Mouse (Mus musculus) adrenal gland, adult 2 months (tissue): ENCODE measurements around the gene Vps18. TPM values are rescaled to one million over a fixed set of nuclear protein-coding genes. Genes with fewer than 3 reads are reported as not detected.
A peak's percentile ranks its signal among the peaks of the same experiment; 100 is the strongest.

Experiments used
- DNase-seq: peaks from one replicate; pipeline ENCODE4 v3.0.0; 2021
- long read RNA-seq: library from polyadenylated mRNA; stranded (forward); transcript quantifications from one replicate; pipeline ENCODE4 v2.0.0, GENCODE M21; 2021
- polyA plus RNA-seq: library from polyadenylated mRNA; depleted of rRNA; stranded (reverse); fragments of >200 nt; gene quantifications from 2 replicates; pipeline ENCODE4 v1.2.3, GENCODE M21; 2012; rRNA removed
- total RNA-seq, 2 experiments: library from RNA; stranded (reverse); gene quantifications; 2 replicates each; pipeline ENCODE4 v1.2.3; 2021

The Vps18 gene
- total RNA-seq = 10 to 100 TPM; 21.2 to 22.0 TPM
- 27.6 and 30.1 TPM in 2 replicates for polyA plus RNA-seq
- long read RNA-seq, full-length matches to known transcripts = 13 of 21 reads
- long read RNA-seq, partial matches to known transcripts = 8 of 21 reads
- long read RNA-seq, other reads (novel, unspliced or antisense) = 0 of 21 reads

GRCm38 (mm10) chr2:119288270-119288882 is at the start of gene Vps18:
Gene Vps18, plus strand, starts transcription at chr2:119288740.
- DNase-seq = peak; percentile 98

DNA sequence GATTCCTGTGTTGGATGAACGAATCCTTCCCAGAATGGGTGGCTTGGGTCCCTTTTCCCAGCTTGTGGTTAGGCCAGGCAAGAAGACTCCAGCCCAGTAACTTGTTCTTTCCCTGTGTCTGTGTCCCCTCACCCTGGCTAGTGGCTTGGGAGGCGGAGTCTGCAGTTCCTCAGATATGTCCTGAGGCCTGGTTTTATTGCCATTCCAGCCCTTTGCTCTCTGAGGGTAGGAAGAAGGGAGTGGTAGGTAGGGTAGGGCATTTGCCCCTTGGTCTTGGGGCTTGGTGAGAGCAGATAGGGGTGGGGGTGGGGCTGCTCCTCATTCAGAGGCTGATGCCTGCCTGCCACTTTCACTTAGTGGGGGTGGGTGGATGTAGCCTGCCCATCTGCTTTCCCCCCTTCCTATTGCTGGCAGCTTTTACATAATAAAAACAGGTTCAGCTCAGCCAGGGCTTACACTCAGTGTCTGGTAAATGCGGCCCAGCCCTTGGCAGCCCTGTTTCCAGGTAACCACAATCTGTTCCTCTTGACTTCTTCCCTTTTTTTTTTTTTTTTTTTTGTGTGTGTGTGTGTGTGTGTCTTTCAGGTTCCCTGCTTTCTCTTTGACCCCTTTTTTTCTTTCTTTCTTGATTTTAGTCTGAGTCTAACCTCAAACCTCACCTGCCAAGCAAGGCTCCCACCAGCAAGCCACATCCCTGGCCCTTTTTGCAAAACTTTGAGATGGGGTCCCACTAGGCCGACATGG is 48.3 kb upstream of the Vps18 start:
- no peak for DNase-seq

DNA sequence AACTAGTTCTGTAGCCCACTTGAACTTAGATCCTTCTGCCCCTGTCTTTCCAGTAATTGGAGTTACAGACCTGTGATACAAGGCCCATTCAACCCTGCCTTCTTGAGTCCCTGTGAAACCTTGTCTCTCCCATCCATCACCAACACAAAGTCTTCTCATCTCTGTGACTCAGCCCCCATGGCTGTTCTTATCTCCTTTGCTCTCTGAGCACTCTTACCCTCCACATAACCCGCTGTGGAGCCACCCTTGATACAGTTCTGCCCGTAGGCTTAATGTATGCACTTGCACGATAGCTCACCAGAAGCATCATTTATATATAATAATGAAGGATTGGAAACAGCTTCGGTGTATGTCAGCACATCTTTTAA is 47.7 kb upstream of the Vps18 start:
- no peak for DNase-seq

DNA sequence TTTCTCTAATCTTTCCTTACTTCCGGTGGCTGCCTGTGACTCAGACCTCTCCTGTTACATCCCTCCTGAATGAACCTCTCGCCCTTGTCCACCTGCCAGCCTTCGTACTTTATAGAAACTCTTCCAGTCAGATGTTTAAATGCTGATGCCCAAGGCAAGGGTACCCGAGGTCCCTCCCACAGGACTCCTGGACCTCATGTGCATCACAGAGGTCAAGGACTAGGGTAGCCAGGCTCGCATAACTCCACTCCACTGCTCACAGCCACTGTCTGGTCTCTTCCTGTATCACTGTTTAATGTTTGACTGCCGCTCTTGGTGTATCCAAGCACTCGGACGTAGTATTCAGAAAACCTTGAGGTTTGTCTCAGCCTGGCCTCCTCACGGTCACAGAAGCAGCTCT is 46.0 kb upstream of the Vps18 start:
- no peak for DNase-seq

DNA sequence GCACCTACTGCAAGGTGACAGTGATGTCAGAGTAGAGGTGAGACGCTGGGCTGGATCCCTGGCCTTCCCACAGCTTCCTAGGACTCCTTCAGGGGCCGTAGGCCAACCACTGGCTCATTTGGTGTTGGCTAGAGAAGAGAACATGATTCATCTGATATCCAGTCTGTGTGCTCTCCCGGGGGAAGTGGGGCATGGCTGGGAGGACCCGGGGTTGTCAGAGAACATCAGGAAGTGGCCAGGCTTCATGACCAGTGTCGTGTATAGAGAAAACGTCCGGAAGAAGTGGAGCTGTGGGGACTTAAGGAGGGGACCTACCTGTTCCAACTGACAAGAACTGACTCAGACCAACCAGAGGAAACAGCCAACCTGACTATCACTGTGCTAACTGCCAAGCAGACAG is 43.3 kb upstream of the Vps18 start:
- no peak for DNase-seq

GRCm38 (mm10) chr2:119247904-119248303 is 40.6 kb upstream of the Vps18 start:
- no peak for DNase-seq

- no peak for DNase-seq
These were observed 38.9 kb upstream of the Vps18 start for GRCm38 (mm10) chr2:119249592-119250061.

DNA sequence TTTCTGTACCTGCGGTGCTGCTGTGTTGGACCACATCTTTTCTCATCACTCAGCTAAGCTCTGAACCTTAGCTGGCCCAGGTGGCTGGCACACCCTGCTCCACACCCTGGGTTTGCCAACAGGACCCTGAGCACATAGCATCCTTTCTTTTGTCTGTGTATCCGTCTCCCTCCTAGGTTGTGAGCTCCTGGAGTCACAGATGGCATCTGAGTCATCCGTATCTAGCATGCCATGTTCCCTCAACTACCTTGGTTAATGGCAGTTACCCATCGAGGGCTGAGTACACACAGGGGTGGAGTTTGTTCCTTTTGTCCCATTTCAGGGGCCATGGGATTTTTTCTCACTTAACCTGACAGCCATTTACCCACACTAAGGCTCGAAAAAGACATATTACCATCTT is 38.2 kb upstream of the Vps18 start:
- DNase-seq = no peak

DNA sequence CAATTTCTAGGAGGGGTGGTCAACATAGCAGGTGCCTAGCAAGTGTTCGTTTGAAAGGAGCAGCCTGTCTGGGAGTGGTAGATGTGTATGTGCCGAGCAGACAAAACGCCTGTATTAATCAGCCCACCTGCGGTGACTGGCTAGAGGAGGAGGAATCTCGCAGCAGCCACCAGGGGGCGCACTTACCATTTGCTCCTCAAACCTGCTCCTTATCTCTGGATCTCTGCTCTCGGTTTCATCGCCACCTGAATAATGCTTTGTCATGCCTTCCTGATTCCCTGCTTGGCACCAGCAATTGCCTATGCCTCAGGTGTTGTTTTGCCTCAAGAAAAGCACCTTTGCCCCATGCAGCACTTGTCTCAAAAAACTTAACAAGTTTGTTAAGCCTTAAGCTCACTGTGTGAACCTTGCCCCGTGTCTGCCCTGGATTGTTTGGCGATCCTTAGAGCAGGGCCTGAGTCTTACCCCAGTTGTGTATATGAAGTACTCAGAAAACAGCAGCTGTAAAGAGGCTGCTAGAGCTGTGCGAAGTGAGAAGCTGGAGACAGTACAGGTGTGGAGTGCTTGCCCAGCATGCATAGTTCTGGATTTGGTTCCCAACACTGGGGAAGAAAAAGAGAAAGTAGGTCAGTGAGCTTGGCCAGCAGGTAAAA is 37.6 kb upstream of the Vps18 start:
- DNase-seq = peak; percentile 86

DNA sequence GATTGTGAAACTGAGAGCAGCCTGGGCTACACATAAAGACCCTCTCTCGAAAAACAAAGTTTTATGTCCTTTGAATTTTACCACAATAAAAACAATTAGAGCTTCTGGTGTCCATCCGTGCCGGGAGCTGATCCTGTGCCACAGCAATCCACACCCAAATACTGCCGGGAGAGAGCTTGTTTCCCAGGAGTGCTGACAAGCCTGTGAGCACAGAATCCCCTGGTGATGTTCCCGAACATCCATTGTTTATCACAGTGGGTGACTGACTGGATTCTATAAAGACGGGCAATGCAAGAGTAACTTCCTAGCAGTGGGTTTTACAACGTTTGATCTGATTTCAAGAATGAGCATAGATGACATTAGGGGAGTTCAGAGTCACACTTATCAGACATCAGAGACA is 33.6 kb upstream of the Vps18 start:
- DNase-seq = no peak

DNA sequence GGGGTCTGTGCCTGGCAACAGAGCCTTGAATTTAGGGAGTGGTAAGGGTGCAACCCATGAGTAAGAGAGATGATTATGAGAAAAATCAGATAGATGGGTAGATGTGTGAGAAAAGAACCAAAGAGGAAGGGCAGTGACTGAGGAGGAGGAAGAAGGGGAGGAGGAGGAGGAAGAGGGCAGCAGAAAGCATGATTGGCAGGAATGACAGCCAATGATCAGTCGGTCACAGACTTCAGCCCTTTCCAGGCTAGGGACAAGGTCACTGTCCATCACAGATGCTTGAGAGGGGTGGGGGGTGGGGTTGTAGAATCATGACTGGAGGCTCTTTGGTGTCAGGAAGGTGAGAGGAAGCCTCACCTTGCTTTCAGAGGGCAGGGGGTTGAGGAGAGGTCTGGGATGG is 28.0 kb upstream of the Vps18 start:
- no peak for DNase-seq

DNA sequence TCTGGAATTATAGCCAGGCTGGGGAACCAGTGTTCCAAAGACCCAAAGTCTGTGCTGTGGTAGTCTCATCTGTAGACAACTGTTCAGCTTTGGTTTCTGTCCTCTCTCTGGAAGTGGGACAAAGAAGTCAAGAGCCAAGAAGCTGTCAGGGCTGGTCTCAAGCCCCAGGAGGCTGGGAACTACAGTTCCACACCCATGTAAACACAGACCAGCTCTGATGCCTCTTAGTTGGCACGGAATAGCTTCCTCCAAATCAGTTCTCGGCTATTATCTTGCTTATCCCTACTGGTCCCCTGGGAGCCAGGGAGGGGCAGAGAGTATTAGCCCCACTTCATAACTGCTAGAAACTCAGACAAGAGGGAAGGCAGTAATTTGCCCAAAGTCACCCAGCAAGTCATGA is 27.2 kb upstream of the Vps18 start:
- DNase-seq = no peak

DNA sequence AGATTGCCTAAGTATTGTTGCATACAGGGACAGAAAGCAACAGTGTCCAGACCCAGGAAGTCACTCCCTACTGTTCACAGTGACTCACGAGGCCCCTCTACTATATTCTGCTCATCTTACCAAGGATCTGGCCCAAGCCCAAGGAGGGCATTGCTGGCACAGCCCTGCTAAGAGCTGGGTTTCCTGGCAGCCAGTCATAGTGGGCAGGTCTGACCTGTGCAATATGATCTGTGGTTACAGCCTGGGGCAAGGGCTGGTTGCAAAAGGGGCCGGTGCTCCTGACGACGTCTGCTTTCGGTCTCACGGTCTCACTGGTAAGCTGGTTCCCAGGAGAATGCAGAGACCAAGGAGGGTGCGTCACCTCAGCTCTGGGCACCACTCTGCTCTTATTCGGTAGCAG is 25.6 kb upstream of the Vps18 start:
- DNase-seq = peak; percentile 95

- no peak for DNase-seq
These were observed 24.7 kb upstream of the Vps18 start for GRCm38 (mm10) chr2:119263813-119264212.

DNA sequence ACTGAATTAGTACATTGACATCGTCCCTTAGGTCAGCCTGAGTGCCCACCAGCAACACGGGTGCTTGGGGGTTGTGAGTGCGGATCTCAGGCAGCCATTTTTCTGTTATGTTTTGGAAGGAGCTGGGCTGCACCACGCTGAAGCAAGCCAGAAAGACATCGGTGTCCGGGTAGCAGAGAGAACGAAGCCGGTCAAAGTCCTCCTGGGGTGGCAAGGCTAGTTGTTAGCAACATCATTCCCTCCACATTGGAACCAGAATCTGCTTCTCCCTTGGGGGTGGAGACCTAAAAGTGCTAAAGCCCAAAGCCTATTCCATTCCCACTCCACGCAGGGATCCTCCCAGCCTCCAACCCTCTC is 18.3 kb upstream of the Vps18 start:
- DNase-seq = no peak

DNA sequence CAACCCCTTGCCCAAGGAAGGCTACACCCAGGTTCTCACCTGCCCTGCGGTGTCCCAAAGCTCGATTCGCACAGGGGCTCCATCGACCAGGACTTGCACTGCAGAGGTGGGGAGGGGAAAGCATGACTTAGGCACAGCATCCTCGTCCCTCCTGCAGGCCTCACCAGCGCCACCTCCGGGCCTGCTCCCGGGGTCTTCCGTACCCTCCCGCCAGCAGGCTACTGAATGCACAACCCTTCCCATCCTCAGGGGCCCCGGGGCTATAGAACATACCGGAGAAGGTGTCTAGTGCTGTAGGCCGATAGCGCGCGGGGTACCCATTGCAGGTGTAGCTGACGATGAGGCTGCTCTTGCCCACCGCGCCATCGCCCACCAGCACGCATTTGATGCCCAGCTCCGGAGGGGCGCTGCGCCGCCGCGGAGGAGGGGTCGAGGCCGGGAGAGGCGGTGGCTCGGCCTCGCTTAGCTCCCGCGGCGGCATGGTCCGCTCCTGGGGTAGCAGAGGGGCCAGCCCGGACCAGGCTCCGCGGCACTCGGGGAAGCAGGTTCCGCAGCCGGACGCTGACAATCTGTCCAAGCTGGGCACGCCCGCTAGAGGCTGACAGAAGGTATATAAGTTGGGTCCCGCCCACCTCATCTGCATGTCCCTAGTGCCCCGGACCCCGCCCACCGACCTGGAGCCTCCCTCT is 17.8 kb upstream of the Vps18 start, which contains the start of gene Rhov:
Gene Rhov, minus strand, starts transcription at position 630 of the 689 bp plus-strand sequence.
- DNase-seq = peak; percentile 59

- DNase-seq = peak; percentile 51
These were observed 14.4 kb upstream of the Vps18 start for GRCm38 (mm10) chr2:119274126-119274525.

- no peak for DNase-seq
These were observed 11.6 kb upstream of the Vps18 start for GRCm38 (mm10) chr2:119276926-119277325.

- no peak for DNase-seq
These were observed 10.7 kb upstream of the Vps18 start for GRCm38 (mm10) chr2:119277810-119278209.

- no peak for DNase-seq
These were observed 6.5 kb upstream of the Vps18 start for GRCm38 (mm10) chr2:119281899-119282565.

GRCm38 (mm10) chr2:119287372-119287771 is 1.2 kb upstream of the Vps18 start:
- no peak for DNase-seq

GRCm38 (mm10) chr2:119289014-119289416 is 475 bp downstream of the Vps18 start:
- DNase-seq = no peak
